Mouse (Mus musculus) left cerebral cortex, postnatal 25 days (tissue): Measurements from ENCODE around the gene Vmn2r25. TPM values are rescaled to one million over a fixed set of nuclear protein-coding genes. Genes with fewer than 3 reads are reported as not detected.
"Not testable (repeated sequence)": the region's sequence is repeated elsewhere in the genome, so short reads cannot be mapped to it uniquely, and the experiment has no call there.

ENCODE experiments used
- DNase-seq, 2 experiments: peaks; one replicate each; pipeline ENCODE4 v3.0.0; 2022; ENCODE audit warnings: low spot score in 2 of 2, mixed read lengths in 1 of 2
- intact Hi-C: fragments of 180-260 bp; cut with DNase I; formaldehyde crosslinking; loops from one replicate; pipeline ENCODE4 v1.15.1; 2025
- total RNA-seq, 2 experiments: library from RNA; stranded (reverse); gene quantifications; 2 replicates each; pipeline ENCODE4 v1.2.3; 2021

Gene Vmn2r25
- not detected for total RNA-seq

GRCm38 (mm10) chr6:123853363-123853762 is at the start of gene Vmn2r25:
Gene Vmn2r25, minus strand, starts transcription at chr6:123853463.
- DNase-seq, intact Hi-C loops: not testable (repeated sequence)

- intact Hi-C loops, result no loop called here
Measured at GRCm38 (mm10) chr6:123819951-123820350, 33.3 kb downstream of the Vmn2r25 start.

DNA sequence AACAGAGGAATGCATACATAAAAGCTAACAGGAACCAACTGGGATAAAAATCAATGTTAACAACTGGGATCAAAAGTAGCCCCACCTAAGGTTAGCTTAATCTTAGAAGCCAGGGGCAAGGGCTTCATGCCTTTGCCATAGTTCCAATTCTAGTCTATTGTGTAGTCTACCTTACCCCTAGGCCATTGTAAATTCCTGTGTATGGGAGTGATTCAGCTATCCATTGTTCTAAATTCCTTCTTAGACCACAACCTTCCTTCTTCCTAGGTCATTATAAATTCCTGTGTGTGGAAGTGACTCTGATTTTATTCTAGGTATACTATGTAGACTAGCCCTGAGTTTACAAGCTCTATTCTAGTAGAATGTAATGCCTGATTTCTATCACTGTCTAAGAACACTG is 43.0 kb downstream of the Vmn2r25 start:
- intact Hi-C loops, DNase-seq: not testable (repeated sequence)

More at GRCm38 (mm10) chr6:123819951-123820350, 33.3 kb downstream of the Vmn2r25 start:
- no peak for DNase-seq

DNA sequence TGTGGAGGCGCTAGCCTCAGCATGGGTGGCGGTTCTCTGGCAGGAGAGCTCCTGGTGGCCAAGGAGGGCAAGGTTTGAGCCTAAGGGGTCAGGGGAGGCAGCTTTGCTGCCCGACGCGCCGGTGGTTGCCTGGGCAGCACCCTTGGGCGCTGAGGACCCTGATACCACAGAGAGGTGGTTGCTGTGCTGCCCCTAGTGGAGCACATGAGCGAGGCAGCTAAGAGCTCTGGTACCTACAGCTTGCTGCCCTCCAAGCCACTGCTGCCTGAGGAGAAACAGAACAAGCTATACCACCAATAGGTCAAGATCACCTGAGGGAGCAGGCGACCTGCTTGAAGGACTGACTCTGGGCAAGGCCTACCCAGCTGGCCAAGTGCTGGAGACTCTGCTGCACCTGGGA is 59.5 kb downstream of the Vmn2r25 start:
- no peak for DNase-seq
- intact Hi-C loops, result no loop called here

- no peak for DNase-seq
- intact Hi-C loops, result no loop called here
Measured at GRCm38 (mm10) chr6:123784857-123785256, 68.4 kb downstream of the Vmn2r25 start.

DNA sequence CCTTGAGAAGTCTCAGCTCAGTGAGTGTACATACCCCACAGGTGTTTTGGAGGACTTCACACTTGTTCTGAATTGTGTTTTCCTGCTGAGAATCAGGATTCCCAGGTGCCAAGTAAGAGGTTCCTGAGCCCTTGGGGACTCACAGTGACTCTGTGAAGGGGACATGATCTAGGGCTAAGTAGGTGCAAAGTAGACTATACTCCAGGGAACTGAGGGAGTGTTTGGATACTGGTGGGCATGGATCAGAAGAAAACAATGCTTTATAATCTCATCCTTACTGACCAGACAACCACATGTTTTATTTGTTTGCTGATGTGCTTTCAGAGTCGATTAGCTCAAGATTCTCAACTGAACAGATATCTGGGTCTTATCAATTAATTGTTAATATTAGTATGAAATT is 74.7 kb downstream of the Vmn2r25 start, which contains the start of gene Vmn2r24:
Vmn2r24 (plus strand) TSS at position 301 of the 400 bp plus-strand sequence.
- intact Hi-C loops, result no loop called here
- DNase-seq, result no peak

Other genes starting within 250 kb of the Vmn2r25 start
- gene Vmn2r22, start 202.7 kb downstream of the Vmn2r25 start, total RNA-seq, result not detected
- gene Vmn2r23, start 150.8 kb downstream of the Vmn2r25 start, total RNA-seq, result not detected
- under 1 TPM in 1 of 2 experiments, not detected in 1; 0.02 TPM for gene Vmn2r24, start 74.6 kb downstream of the Vmn2r25 start, total RNA-seq
- gene Vmn2r26, start 171.1 kb upstream of the Vmn2r25 start, total RNA-seq, result not detected